Mouse (Mus musculus) lung, embryonic 14.5 days (tissue): ENCODE results near the gene Col28a1. TPM values are rescaled to one million over a fixed set of nuclear protein-coding genes. Genes with fewer than 3 reads are reported as not detected.

ENCODE experiments used
- ATAC-seq: fragments of 200-750 bp; cut with Nextera tagmentation; 2 replicates; pipeline ENCODE4 v1.8.0; 2017; ENCODE audit warnings: mild to moderate bottlenecking, moderate TSS enrichment, moderate library complexity; ENCODE audit not compliant: insufficient read depth
- DNase-seq: peaks from one replicate; pipeline ENCODE4 v3.0.0-alpha.2; 2015
- H3K27ac ChIP-seq: fragments of 300-500 bp; sonication (generic); 2 replicates; pipeline ENCODE4 v1.5.1; 2014; ENCODE audit warnings: low read depth, mild to moderate bottlenecking, moderate library complexity
- H3K27me3 ChIP-seq: fragments of 300-500 bp; sonication (generic); 2 replicates; pipeline ENCODE4 v1.6.1; 2014; ENCODE audit warnings: low read length, control low read depth; ENCODE audit not compliant: insufficient read depth
- H3K36me3 ChIP-seq: fragments of 300-500 bp; sonication (generic); 2 replicates; pipeline ENCODE4 v1.6.1; 2014; ENCODE audit warnings: control low read depth; ENCODE audit not compliant: insufficient read depth
- H3K4me1 ChIP-seq: fragments of 300-500 bp; sonication (generic); 2 replicates; pipeline ENCODE4 v1.6.1; 2014; ENCODE audit warnings: antibody characterized with exemption, control low read depth; ENCODE audit not compliant: insufficient read depth
- H3K4me2 ChIP-seq: fragments of 300-500 bp; sonication (generic); 2 replicates; pipeline ENCODE4 v1.6.1; 2014; ENCODE audit warnings: mild to moderate bottlenecking
- H3K4me3 ChIP-seq: fragments of 300-500 bp; sonication (generic); 2 replicates; pipeline ENCODE4 v1.5.1; 2014; ENCODE audit warnings: low read depth, low read length
- H3K9ac ChIP-seq: fragments of 300-500 bp; sonication (generic); 2 replicates; pipeline ENCODE4 v1.6.1; 2014
- H3K9me3 ChIP-seq: fragments of 300-500 bp; sonication (generic); 2 replicates; pipeline ENCODE4 v1.6.1; 2016; ENCODE audit warnings: low read depth, low read length, control low read depth
- CTCF ChIP-seq: IDR thresholded peaks from 2 replicates; pipeline ENCODE4 v1.5.1; 2016; ENCODE audit warnings: antibody characterized with exemption, low read depth
- WGBS: fragments of 180-500 bp; shearing (Covaris S2); extraction: QIAGEN DNeasy Blood & Tissue Kit; methylation state at CpG from one replicate; pipeline ENCODE4 v1.1.7; 2014; 5-methylcytosine and 5-hydroxymethylcytosine counted together
- polyA plus RNA-seq: library from polyadenylated mRNA; unstranded; fragments of >200 nt; fragmentation: Nextera tagmentation; extraction: Ambion mirVana; gene quantifications from 2 replicates; pipeline ENCODE4 v1.2.1, GENCODE M21; 2014

Col28a1 gene
- polyA plus RNA-seq, 1 experiment from 2014 or later: 1.3 TPM

DNA sequence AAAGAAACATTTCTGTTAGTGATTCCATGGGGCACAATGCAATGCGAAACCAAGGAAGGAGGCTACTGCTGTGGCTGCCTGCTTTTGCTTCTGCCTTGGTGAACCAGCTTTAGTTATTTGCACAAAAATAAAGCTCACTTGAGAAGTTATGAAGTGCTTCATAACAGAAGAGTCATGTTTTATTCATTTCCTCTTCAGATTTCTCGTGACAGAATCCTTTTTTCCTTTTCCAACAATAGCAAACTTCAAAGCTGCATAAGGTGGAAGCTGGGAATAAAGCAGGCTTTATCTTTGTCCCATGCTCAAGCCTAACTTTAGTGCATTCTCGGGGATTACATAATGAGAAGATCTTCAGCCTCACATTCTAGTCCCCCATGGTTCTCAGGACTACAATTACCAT lies 65.9 kb downstream of the Col28a1 start:
- ATAC-seq (no peak), DNase-seq (no peak)
- H3K36me3 ChIP-seq: no peaks in the 10 kb centered on the region

DNA sequence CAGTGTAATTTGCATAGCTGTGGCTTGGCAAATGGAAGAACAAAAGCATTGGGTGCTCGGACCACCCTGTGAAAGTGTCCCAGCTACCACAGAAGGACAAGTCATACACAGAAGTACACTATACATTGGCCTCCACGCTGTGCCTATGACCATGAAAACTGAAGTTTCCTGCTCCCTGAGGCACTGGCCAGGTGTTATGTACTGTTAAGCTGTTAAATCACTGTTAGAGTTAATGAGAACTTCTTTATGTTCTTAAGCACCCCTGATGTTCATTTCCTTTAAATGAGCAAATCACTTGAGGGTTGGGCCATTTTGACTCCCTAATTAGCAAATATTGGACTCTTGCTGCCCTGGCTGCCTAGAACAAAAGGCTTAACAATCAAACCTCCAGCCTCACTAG lies 73.3 kb downstream of the Col28a1 start:
- Histone ChIP-seq H3K4me3 (no peak overlapping the region), H3K36me3 (no peaks in the 10 kb centered on the region), H3K27me3 (no peaks in the 10 kb centered on the region), H3K9me3 (no peaks in the 10 kb centered on the region), H3K27ac (no peak overlapping the region), H3K4me1 (no peaks in the 10 kb centered on the region), H3K4me2 (no peak overlapping the region), H3K9ac (no peak overlapping the region)
- no peak for TF ChIP-seq CTCF
- ATAC-seq: no peak
- no peak for DNase-seq
- 61% methylated on average over 2 of the region's 2 CpGs for WGBS

More for the DNA sequence above, 65.9 kb downstream of the Col28a1 start:
- Histone ChIP-seq H3K9ac (no peak overlapping the region), H3K27me3 (no peaks in the 10 kb centered on the region), H3K4me2 (no peak overlapping the region), H3K27ac (no peak overlapping the region), H3K4me1 (no peaks in the 10 kb centered on the region), H3K9me3 (no peaks in the 10 kb centered on the region), H3K4me3 (no peak overlapping the region)
- no peak for TF ChIP-seq CTCF
- WGBS: 48% methylated on average over 3 of the region's 3 CpGs

DNA sequence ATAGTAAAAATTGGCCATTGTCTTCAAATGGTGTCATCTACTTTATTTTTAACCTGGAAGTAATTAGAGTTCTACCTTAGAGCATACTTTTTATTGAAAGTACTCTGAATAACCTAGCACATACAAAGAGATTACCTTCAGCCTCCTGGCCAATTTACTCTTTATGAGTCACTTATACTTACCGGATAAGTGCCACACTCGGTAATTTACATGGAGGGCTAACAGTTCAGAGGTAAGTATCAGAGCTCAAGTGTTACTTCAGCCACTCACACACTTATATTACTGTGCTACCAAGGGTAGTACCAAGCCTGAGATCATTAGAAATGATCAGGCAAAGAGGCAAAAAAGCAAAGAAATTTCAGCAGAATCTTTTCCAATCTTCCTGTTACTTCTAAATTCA lies 73.8 kb downstream of the Col28a1 start:
- no peaks in the 10 kb centered on the region for H3K9me3 ChIP-seq
- no peaks in the 10 kb centered on the region for H3K27me3 ChIP-seq
- H3K27ac ChIP-seq: no peak overlapping the region
- H3K4me3 ChIP-seq: no peak overlapping the region
- no peaks in the 10 kb centered on the region for H3K36me3 ChIP-seq
- H3K4me1 ChIP-seq: no peaks in the 10 kb centered on the region
- DNase-seq (no peak), ATAC-seq (no peak)
- TF ChIP-seq CTCF: no peak
- WGBS: 68% methylated on average over 2 of the region's 2 CpGs
- H3K9ac ChIP-seq: no peak overlapping the region
- no peak overlapping the region for H3K4me2 ChIP-seq

DNA sequence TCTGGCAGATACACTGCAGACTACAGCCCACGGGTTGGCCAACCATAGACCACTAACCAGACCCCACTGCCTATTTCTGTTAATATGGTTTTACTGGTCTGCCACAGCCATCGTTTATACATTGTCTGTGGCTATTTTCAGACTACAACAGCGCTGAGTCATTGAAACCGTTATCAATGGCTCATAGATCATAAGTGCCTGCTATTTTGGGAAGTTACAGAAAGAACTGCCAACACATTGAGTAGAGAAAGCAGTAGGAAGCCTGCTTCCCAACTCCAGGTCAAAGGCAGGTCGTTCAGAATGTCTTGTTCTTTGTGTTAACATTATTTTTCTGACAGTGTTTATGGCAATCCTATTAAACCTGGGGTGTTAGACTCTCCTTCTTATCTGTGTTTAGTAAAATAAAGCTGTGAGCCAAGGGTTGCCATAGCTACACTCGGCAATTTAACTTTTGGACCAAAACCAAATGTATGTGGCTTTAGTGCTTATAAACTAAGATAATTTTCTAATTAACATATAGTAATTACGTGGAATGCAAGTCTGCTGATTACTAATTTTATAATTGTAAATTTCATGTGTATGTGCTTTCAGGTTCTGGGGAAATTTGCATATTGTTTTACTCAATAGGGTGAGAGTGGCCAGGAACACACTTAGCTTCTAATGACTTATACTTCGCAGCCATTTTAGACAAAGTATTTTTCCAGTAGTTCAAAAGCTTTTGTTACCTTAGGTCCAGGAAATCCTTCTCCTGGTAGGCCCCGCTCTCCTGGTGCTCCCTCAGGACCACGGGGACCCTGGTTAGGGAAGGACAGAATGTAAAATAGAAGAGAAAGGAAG lies 86.3 kb downstream of the Col28a1 start:
- no peak overlapping the region for H3K4me2 ChIP-seq
- peak overlapping the region; percentile 16; the same call in 1 of the 2 replicates for H3K27ac ChIP-seq
- no peak overlapping the region for H3K9ac ChIP-seq
- TF ChIP-seq CTCF: no peak
- no peaks in the 10 kb centered on the region for H3K4me1 ChIP-seq
- no peaks in the 10 kb centered on the region for H3K27me3 ChIP-seq
- H3K4me3 ChIP-seq: no peak overlapping the region
- DNase-seq (peak; percentile 76), ATAC-seq (peak; percentile 97)
- 47% methylated on average over 10 of the region's 10 CpGs for WGBS
- no peaks in the 10 kb centered on the region for H3K9me3 ChIP-seq
- H3K36me3 ChIP-seq: no peaks in the 10 kb centered on the region

DNA sequence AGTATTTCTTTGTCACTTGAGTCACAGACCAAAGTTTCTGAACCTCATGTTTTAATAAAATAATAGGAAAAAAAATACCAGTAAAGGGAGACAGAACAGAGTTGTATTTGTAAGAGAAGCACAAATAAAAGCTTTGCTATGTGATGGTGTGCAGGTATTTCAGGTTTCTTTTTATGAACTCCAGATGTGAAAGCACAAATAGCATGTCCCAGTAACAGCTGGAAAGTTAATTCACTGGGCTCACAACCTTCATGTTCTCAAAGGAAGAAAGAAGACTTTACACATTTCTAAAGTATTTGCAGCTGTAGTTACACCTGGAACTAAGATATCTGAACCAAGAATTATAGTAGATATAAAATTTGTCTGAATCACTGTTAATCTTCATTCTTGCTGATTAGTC lies 91.2 kb downstream of the Col28a1 start:
- Histone ChIP-seq H3K4me2 (no peak overlapping the region), H3K27ac (no peak overlapping the region), H3K4me1 (no peaks in the 10 kb centered on the region), H3K9me3 (no peaks in the 10 kb centered on the region), H3K27me3 (no peaks in the 10 kb centered on the region), H3K36me3 (no peaks in the 10 kb centered on the region), H3K4me3 (no peak overlapping the region), H3K9ac (no peak overlapping the region)
- no peak for ATAC-seq
- no peak for DNase-seq
- TF ChIP-seq CTCF: no peak

DNA sequence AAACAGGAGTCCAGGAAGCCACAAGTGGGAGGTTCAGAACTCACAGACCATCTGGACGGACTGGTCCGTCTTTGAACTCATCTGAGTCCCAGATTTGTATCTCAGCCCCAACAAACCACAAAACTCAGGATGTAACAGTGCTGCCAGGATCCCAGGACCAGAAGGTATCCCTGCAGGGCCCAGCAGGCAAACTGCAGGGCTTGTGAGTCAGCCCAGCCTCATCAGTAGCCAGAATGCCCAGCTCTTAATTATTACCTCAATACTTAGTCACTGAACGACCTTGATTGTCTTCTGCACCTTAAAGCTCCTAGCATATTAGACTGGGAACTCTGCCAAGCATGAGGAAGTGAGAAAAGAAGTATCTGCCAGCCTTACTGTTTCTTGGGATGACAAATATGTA lies 96.6 kb downstream of the Col28a1 start:
- TF ChIP-seq CTCF: no peak
- H3K27ac ChIP-seq: no peak overlapping the region
- 0 out of 2 replicates have a peak, but pooled peaks cover 2% of the 10 kb centered on the region for H3K4me1 ChIP-seq
- H3K9ac ChIP-seq: no peak overlapping the region
- ATAC-seq (no peak), DNase-seq (peak; percentile 39)
- 44% methylated on average over 3 of the region's 3 CpGs for WGBS
- H3K4me2 ChIP-seq: no peak overlapping the region
- H3K36me3 ChIP-seq: no peaks in the 10 kb centered on the region
- H3K27me3 ChIP-seq: no peaks in the 10 kb centered on the region
- no peak overlapping the region for H3K4me3 ChIP-seq
- no peaks in the 10 kb centered on the region for H3K9me3 ChIP-seq

DNA sequence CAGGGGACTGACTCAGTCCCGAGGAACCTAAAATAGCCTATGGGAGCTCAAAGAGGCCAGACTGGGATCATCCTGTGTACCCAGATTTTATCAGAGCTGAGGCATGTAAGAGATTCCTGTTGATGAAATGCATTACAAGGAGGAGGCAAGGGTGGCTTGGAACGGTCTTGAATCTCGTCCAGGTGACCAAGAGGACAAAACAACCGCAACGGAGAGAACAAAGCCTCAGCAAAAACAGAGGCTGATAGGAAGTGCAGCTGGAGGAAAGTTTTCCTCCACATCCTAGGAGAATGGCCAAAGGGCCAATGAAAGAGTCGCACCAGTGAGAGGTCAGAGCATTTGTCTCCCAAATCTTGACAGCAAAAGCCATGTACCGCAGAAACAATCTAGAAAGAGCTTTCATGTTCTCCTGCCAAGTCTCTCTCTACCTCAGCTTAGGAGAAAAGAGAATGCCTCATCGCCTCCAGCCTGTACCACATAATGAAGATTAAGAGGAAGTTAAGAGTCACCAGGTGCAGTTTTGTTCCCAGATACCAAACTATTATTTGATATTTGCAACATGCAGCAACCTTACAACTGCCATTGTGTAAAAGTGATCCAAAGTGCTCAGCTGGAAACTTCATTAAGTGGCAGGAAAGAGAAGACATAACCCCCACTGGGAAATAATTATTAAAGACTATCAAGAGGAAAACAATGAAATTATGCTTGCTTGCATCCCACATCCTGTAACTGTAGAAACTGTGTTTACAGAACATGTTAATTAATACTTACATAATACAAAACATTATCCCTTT lies 98.1 kb downstream of the Col28a1 start:
- WGBS: 46% methylated on average over 8 of the region's 8 CpGs
- H3K4me1 ChIP-seq: 0 out of 2 replicates have a peak, but pooled peaks cover 2% of the 10 kb centered on the region
- DNase-seq: peak; percentile 41
- no peak overlapping the region for H3K4me3 ChIP-seq
- TF ChIP-seq CTCF: no peak
- peak overlapping the region; percentile 26; the same call in 1 of the 2 replicates for H3K27ac ChIP-seq
- no peak overlapping the region for H3K9ac ChIP-seq
- no peak overlapping the region for H3K4me2 ChIP-seq
- H3K27me3 ChIP-seq: no peaks in the 10 kb centered on the region
- H3K9me3 ChIP-seq: no peaks in the 10 kb centered on the region
- ATAC-seq: no peak
- no peaks in the 10 kb centered on the region for H3K36me3 ChIP-seq
